In the genomic region with DNA sequence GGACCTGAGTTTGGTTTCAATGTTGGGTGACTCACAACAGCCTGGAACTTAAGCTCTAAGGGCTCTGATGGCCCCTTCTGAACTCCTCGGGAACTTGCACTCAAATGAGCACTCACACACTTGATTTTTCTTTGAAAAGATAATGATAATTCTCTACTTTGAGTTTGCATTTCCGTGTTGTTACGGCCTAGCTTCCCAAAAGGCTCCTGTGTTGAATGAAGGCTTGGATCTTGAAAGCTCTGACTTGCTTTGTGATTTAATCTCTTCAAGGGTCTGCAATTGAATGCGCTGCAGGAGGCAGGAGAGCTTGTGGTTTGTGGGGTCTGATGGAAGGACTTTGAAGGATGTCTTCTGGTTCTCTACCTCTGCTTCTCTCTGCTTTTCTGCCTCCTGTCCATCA, we compare ENCODE assay signal across 29 mouse cellular contexts.
"Had no signal": no experiment of that assay in that cellular context is flagged by ENCODE, and none has a peak within 500 bp of the region (broad histone marks: within the 10 kb centered on the region; RNA-seq: fewer than 3 reads in every experiment).

No protein-coding gene starts in this region.

- H3K4me1 ChIP-seq: hindbrain, embryonic 10.5 days; hindbrain, embryonic 12.5 days; hindbrain, embryonic 13.5 days; hindbrain, embryonic 15.5 days; intestine, embryonic 15.5 days had no signal

- DNase-seq: heart, postnatal 10 days; heart, postnatal 14 days; heart, postnatal 36 days; heart, postnatal 4 days; kidney, adult 11 months; kidney, adult 18-20 months; kidney, adult 2 months; kidney, adult 8-10 months; kidney, adult 9 months; kidney, postnatal 10 days; kidney, postnatal 14 days; kidney, postnatal 25 days; kidney, postnatal 36 days; kidney, postnatal 4 days; layer of hippocampus, adult 9-11 months; layer of hippocampus, postnatal 36 days had no signal

- H3K9ac ChIP-seq: heart, embryonic 13.5 days; heart, embryonic 15.5 days; hindbrain, embryonic 12.5 days; hindbrain, embryonic 13.5 days; hindbrain, embryonic 14.5 days; hindbrain, embryonic 15.5 days; intestine, embryonic 15.5 days; kidney, embryonic 15.5 days had no signal

- H3K36me3 ChIP-seq: heart, embryonic 13.5 days; heart, embryonic 15.5 days; hindbrain, embryonic 10.5 days; hindbrain, embryonic 12.5 days; hindbrain, embryonic 13.5 days; hindbrain, embryonic 15.5 days; intestine, embryonic 15.5 days; kidney, embryonic 15.5 days had no signal

- H3K27ac ChIP-seq: heart, embryonic 13.5 days; heart, embryonic 15.5 days; hindbrain, embryonic 10.5 days; hindbrain, embryonic 12.5 days; hindbrain, embryonic 13.5 days; hindbrain, embryonic 14.5 days; hindbrain, embryonic 15.5 days; hindbrain, postnatal 0 days; intestine, embryonic 15.5 days; kidney, embryonic 15.5 days; kidney, postnatal 0 days; layer of hippocampus, adult 2 months; left cerebral cortex, adult 2 months had no signal

- H3K27me3 ChIP-seq: heart, embryonic 13.5 days; heart, embryonic 15.5 days; hindbrain, embryonic 12.5 days; hindbrain, embryonic 13.5 days; hindbrain, embryonic 15.5 days; intestine, embryonic 15.5 days; kidney, embryonic 15.5 days had no signal

- H3K4me3 ChIP-seq: heart, embryonic 13.5 days; heart, embryonic 15.5 days; hindbrain, embryonic 10.5 days; hindbrain, embryonic 12.5 days; hindbrain, embryonic 13.5 days; hindbrain, embryonic 15.5 days; intestine, embryonic 15.5 days; kidney, embryonic 15.5 days; layer of hippocampus, adult 2 months; left cerebral cortex, adult 2 months had no signal
